Mouse (Mus musculus) embryonic fibroblast, embryonic 13.5 days (primary cell): Measurements from ENCODE around the gene Adam17.

ENCODE experiments used
- CTCF ChIP-seq: IDR thresholded peaks from 2 replicates; pipeline ENCODE4 v1.5.1; 2011; ENCODE audit warnings: mild to moderate bottlenecking, control low read depth, low read length, moderate library complexity, borderline replicate concordance; ENCODE audit not compliant: insufficient read depth
- POLR2A ChIP-seq: IDR thresholded peaks from 2 replicates; pipeline ENCODE4 v1.6.1; 2011; ENCODE audit warnings: low read depth, mild to moderate bottlenecking, control low read depth, low read length, moderate library complexity

GRCm38 (mm10) chr12:21418621-21419131 lies 45.2 kb upstream of the Adam17 start:
- no peak for TF ChIP-seq CTCF
- TF ChIP-seq POLR2A, result no peak; the same call in 1 of the 2 replicates
